Mouse (Mus musculus): ENCODE data around the gene 2510009E07Rik. TPM values are rescaled to one million over a fixed set of nuclear protein-coding genes. Genes with fewer than 3 reads are reported as not detected.

Gene 2510009E07Rik
- 21.7 and 22.0 TPM in 2 replicates for polyA plus RNA-seq (2015; fragmentation: Nextera tagmentation; extraction: Ambion mirVana)

DNA sequence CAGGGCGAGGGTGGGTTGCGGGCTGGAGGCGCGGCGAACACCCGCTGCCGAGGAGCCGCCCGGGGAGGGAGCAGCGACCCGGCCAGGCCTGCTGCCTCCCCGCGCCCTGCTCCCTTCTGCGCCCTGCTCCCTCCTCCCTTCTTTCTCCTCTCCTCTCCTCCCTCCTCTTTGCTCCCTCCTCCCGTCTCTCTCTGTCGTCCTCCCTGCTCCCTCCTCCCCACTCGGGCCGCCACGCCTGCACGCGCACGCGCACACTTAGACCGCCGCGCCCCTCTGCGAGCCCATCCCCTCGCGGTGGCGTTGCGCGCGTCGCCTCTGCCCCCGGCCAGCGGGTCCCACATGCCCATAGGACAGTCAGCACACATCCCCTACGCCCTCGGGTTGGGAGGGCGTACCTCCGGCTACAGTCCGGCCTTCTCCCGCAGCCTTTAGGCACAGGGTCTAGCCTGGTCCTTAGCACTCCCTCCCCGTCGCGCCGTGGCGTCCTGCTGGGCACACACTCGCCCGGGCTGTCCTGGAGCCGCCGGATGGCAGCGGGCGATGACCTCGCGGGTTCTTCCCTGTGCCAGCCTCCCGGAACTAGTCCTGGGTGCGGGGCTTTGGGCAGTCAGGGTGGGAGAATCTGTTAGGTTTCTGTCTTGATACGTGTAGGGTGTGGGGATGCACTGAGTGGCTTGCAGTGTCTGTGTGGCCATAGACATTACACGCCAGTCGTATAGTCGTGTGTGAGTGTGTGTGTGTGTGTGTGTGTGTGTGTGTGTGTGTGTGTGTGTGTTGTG, at the start of gene 2510009E07Rik:
TSS of gene 2510009E07Rik (minus strand) at position 203 of the 779 bp plus-strand sequence.
- H3K27ac ChIP-seq (ENCODE audit: low read length): peak within 1 kb of the TSS; percentile 88
- WGBS: 1% methylated on average over 45 of the region's 61 CpGs

DNA sequence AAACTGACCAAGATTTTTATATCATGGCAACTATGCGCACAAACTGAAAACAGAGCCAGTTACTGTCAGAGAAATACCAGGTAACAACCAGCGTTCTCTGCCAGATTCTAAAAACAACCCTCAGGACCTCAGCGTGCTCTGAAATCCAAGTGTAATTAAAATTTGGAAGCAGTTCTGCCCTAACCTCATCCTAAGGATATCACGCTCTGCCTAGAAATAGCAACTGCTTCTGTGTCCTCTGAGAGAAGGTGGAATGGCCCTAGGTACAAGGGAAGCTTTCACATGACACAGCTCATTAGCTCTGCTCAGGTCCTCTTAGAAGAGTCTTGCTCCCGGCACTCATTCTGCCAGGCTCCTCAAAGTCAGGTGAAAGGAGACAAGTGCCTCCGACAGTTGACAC, 48.9 kb upstream of the 2510009E07Rik start:
- no peaks in the 10 kb centered on the region for H3K4me1 ChIP-seq (replicated peaks; ENCODE audit: control insufficient read depth, insufficient read depth, low read length)
- H3K27ac ChIP-seq (ENCODE audit: low read length): no peak overlapping the region
- H3K9me3 ChIP-seq (ENCODE audit: control insufficient read depth, low read length): no peaks in the 10 kb centered on the region
- WGBS: 93% methylated on average over 6 of the region's 6 CpGs
- H3K27me3 ChIP-seq (ENCODE audit: control insufficient read depth, insufficient read depth, low read depth, low read length): no peaks in the 10 kb centered on the region
- no peak for ATAC-seq (ENCODE audit: low read depth)
- no peaks in the 10 kb centered on the region for H3K36me3 ChIP-seq (ENCODE audit: control insufficient read depth, insufficient read depth, low read length)
- no peak overlapping the region for H3K4me3 ChIP-seq (ENCODE audit: low read length)
- no peak overlapping the region for H3K9ac ChIP-seq (ENCODE audit: low read length)
- no peak overlapping the region for H3K4me2 ChIP-seq (ENCODE audit: low read depth, low read length)

More for the DNA sequence above, at the start of gene 2510009E07Rik:
- Histone ChIP-seq H3K4me1 (replicated peaks; ENCODE audit: control insufficient read depth, insufficient read depth, low read length) (peaks cover 14% of the 10 kb centered on the region), H3K27me3 (ENCODE audit: control insufficient read depth, insufficient read depth, low read depth, low read length) (peaks cover 2% of the 10 kb centered on the region; the same call in 1 of the 2 replicates), H3K4me3 (ENCODE audit: low read length) (peak within 1 kb of the TSS; percentile 92), H3K36me3 (ENCODE audit: control insufficient read depth, insufficient read depth, low read length) (no peaks in the 10 kb centered on the region), H3K9me3 (ENCODE audit: control insufficient read depth, low read length) (no peaks in the 10 kb centered on the region), H3K4me2 (ENCODE audit: low read depth, low read length) (peak within 1 kb of the TSS; percentile 98), H3K9ac (ENCODE audit: low read length) (peak within 1 kb of the TSS; percentile 91)
- peak; percentile 94 for ATAC-seq (ENCODE audit: low read depth)

DNA sequence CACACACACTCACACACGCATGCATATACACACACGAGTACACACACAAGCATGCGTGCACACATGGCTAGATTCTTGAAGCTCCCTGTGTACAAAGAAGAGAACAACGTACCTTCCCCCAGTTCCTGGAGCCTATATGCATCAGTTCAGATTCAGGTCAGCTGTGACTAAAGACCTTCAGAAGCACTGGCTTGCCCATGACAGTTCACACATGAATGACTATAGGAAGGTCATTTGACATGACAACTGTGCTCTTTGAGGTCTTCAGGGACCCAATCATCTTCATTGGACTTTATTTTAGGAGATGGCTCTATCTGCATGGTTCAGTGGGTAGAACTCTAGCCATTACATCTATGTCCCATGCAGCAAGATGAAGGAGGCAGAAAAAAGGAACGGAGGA, 48.4 kb upstream of the 2510009E07Rik start:
- WGBS: 90% methylated on average over 5 of the region's 5 CpGs
- H3K36me3 ChIP-seq (ENCODE audit: control insufficient read depth, insufficient read depth, low read length): no peaks in the 10 kb centered on the region
- no peak for ATAC-seq (ENCODE audit: low read depth)
- H3K9ac ChIP-seq (ENCODE audit: low read length): no peak overlapping the region
- H3K9me3 ChIP-seq (ENCODE audit: control insufficient read depth, low read length): no peaks in the 10 kb centered on the region
- H3K27me3 ChIP-seq (ENCODE audit: control insufficient read depth, insufficient read depth, low read depth, low read length): no peaks in the 10 kb centered on the region
- no peak overlapping the region for H3K4me2 ChIP-seq (ENCODE audit: low read depth, low read length)
- H3K4me3 ChIP-seq (ENCODE audit: low read length): no peak overlapping the region
- no peaks in the 10 kb centered on the region for H3K4me1 ChIP-seq (replicated peaks; ENCODE audit: control insufficient read depth, insufficient read depth, low read length)
- no peak overlapping the region for H3K27ac ChIP-seq (ENCODE audit: low read length)

DNA sequence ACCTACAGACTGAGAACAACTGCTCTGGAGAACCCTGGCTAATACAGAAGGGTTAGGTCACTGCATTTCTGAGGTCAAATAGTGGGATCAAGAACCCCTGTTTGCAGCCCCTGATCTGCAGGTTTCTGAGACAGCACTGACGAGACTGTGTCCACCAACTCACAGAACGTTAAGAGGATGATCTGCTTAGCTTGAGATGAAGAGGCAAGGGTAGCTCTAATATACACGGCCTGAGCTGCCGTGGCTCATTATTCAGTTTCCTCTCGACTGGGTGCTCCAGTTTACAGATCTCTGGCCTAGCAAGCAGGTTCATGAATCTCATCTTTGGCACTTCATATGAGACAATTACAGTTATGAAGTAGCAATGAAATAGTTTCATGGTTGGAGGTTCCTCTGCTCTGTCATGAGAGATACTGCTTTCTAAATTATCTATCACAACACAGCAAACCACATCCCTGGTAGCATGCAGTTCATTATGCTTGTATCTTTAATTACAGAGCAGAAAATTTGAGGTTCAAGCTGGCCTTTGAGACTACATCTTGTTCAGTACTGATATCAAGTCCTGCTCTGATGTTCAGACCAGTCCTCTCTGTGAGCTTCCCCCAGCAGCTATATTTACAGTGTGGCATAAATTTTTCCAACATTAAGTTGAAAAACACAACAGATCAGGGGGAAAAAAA, 47.9 kb upstream of the 2510009E07Rik start:
- H3K27ac ChIP-seq (ENCODE audit: low read length): no peak overlapping the region
- no peak overlapping the region for H3K9ac ChIP-seq (ENCODE audit: low read length)
- no peak for ATAC-seq (ENCODE audit: low read depth)
- H3K27me3 ChIP-seq (ENCODE audit: control insufficient read depth, insufficient read depth, low read depth, low read length): no peaks in the 10 kb centered on the region
- 70% methylated on average over 5 of the region's 5 CpGs for whole genome bisulfite sequencing
- no peaks in the 10 kb centered on the region for H3K4me1 ChIP-seq (replicated peaks; ENCODE audit: control insufficient read depth, insufficient read depth, low read length)
- H3K4me3 ChIP-seq (ENCODE audit: low read length): no peak overlapping the region
- H3K4me2 ChIP-seq (ENCODE audit: low read depth, low read length): no peak overlapping the region
- no peaks in the 10 kb centered on the region for H3K36me3 ChIP-seq (ENCODE audit: control insufficient read depth, insufficient read depth, low read length)
- H3K9me3 ChIP-seq (ENCODE audit: control insufficient read depth, low read length): no peaks in the 10 kb centered on the region

DNA sequence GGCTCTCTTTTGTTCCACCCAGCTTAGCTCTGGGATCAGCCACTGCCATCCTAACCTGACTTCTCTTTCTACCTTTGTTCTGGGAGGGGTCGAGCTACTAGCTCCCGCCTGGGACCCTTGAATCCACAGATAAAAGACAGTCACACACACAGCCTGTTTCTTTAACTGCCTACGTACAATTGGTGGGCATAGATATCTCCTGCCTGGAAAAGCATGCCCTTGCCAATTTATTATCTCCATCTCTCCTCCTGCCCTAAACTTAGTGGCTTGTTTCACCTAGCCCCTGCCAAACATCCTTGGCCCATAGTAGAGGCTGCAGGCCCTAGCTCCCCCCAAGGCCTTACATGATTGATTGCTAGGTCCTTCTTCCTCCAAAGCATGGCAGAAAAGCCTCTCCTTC, 47.1 kb upstream of the 2510009E07Rik start:
- Histone ChIP-seq H3K36me3 (ENCODE audit: control insufficient read depth, insufficient read depth, low read length) (no peaks in the 10 kb centered on the region), H3K4me3 (ENCODE audit: low read length) (no peak overlapping the region), H3K9ac (ENCODE audit: low read length) (no peak overlapping the region), H3K4me2 (ENCODE audit: low read depth, low read length) (no peak overlapping the region), H3K27ac (ENCODE audit: low read length) (no peak overlapping the region), H3K27me3 (ENCODE audit: control insufficient read depth, insufficient read depth, low read depth, low read length) (no peaks in the 10 kb centered on the region), H3K9me3 (ENCODE audit: control insufficient read depth, low read length) (no peaks in the 10 kb centered on the region), H3K4me1 (replicated peaks; ENCODE audit: control insufficient read depth, insufficient read depth, low read length) (no peaks in the 10 kb centered on the region)
- no peak for ATAC-seq (ENCODE audit: low read depth)
- WGBS: 65% methylated on average over 3 of the region's 3 CpGs

DNA sequence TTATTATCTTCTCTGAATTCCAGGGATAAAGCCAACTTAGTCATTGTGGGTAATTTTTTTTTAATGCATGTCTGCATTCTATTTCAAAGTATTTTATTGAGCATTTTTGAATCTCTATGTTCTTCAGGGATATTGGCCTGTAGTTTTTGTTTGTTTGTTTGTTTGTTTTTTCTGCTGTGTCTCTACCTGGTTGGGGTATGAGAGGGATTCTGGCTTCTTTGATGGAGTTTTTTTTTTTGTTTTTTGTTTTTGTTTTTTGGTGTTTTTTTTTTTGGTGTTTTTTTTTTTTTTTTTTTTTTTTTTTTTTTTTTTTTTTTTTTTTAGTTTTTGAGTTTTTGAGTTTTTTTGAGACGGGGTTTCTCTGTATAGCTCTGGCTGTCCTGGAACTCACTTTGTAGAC, 41.2 kb upstream of the 2510009E07Rik start:
- Histone ChIP-seq H3K9me3 (ENCODE audit: control insufficient read depth, low read length) (no peaks in the 10 kb centered on the region; the same call in 1 of the 2 replicates), H3K27me3 (ENCODE audit: control insufficient read depth, insufficient read depth, low read depth, low read length) (no peaks in the 10 kb centered on the region), H3K36me3 (ENCODE audit: control insufficient read depth, insufficient read depth, low read length) (no peaks in the 10 kb centered on the region), H3K4me3 (ENCODE audit: low read length) (no peak overlapping the region), H3K27ac (ENCODE audit: low read length) (no peak overlapping the region), H3K9ac (ENCODE audit: low read length) (no peak overlapping the region), H3K4me1 (replicated peaks; ENCODE audit: control insufficient read depth, insufficient read depth, low read length) (no peaks in the 10 kb centered on the region), H3K4me2 (ENCODE audit: low read depth, low read length) (no peak overlapping the region)
- ATAC-seq (ENCODE audit: low read depth): no peak
- WGBS: 78% methylated on average over 1 of the region's 1 CpGs

DNA sequence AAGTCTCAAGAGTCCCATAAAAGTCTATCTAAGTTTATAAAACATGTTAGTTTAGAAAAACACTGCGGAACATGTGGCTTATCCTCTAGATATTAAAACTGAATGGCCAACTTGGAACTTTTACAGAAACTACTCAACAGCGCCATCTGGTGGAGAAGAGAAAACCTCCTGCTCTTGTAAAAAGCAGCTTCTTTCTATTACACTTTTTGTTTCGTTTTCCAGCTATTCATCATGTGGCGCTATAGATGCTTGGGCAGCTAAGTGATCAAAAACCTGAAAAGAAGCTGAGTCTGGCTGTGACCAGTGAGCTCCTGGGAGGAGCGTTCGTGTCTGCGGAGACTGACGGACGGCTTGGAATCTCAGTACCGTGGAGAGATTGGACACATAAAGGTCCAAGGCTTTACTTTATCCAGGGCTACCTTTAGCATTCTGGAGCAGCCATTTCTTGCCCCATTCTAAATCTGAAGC, 33.5 kb upstream of the 2510009E07Rik start:
- Histone ChIP-seq H3K36me3 (ENCODE audit: control insufficient read depth, insufficient read depth, low read length) (no peaks in the 10 kb centered on the region), H3K4me2 (ENCODE audit: low read depth, low read length) (peak overlapping the region; percentile 48), H3K9me3 (ENCODE audit: control insufficient read depth, low read length) (no peaks in the 10 kb centered on the region), H3K4me3 (ENCODE audit: low read length) (peak overlapping the region; percentile 46), H3K27me3 (ENCODE audit: control insufficient read depth, insufficient read depth, low read depth, low read length) (no peaks in the 10 kb centered on the region), H3K9ac (ENCODE audit: low read length) (peak overlapping the region; percentile 27; the same call in 1 of the 2 replicates), H3K4me1 (replicated peaks; ENCODE audit: control insufficient read depth, insufficient read depth, low read length) (peaks cover 3% of the 10 kb centered on the region; the same call in 1 of the 2 replicates), H3K27ac (ENCODE audit: low read length) (no peak overlapping the region)
- 33% methylated on average over 10 of the region's 10 CpGs for WGBS
- peak; percentile 26; the same call in 1 of the 2 replicates for ATAC-seq (ENCODE audit: low read depth)

DNA sequence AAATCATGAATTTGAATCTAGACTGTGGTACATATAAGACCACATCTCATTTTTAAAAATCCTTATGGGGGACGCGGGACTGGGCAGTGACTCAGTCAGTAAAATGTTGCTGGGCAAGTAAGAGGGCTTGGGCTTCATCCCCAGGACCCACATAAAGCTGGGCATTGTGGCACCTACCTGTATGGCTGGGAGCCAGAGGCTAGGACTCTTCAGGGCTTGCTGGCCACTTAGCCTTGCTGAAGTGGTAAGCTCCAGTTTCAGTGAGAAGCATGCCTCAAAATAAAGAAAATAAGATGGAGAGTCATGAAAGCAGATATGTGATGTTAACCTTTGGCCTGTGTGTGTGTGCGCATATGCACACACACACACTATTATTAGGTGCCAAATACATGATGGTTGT, 33.0 kb upstream of the 2510009E07Rik start:
- ATAC-seq (ENCODE audit: low read depth): peak; percentile 20; the same call in 1 of the 2 replicates
- no peak overlapping the region for H3K4me2 ChIP-seq (ENCODE audit: low read depth, low read length)
- H3K9me3 ChIP-seq (ENCODE audit: control insufficient read depth, low read length): no peaks in the 10 kb centered on the region
- H3K36me3 ChIP-seq (ENCODE audit: control insufficient read depth, insufficient read depth, low read length): no peaks in the 10 kb centered on the region
- H3K4me3 ChIP-seq (ENCODE audit: low read length): no peak overlapping the region
- H3K9ac ChIP-seq (ENCODE audit: low read length): no peak overlapping the region
- H3K27me3 ChIP-seq (ENCODE audit: control insufficient read depth, insufficient read depth, low read depth, low read length): no peaks in the 10 kb centered on the region
- WGBS: 73% methylated on average over 3 of the region's 3 CpGs
- H3K27ac ChIP-seq (ENCODE audit: low read length): no peak overlapping the region
- H3K4me1 ChIP-seq (replicated peaks; ENCODE audit: control insufficient read depth, insufficient read depth, low read length): peaks cover 3% of the 10 kb centered on the region; the same call in 1 of the 2 replicates

DNA sequence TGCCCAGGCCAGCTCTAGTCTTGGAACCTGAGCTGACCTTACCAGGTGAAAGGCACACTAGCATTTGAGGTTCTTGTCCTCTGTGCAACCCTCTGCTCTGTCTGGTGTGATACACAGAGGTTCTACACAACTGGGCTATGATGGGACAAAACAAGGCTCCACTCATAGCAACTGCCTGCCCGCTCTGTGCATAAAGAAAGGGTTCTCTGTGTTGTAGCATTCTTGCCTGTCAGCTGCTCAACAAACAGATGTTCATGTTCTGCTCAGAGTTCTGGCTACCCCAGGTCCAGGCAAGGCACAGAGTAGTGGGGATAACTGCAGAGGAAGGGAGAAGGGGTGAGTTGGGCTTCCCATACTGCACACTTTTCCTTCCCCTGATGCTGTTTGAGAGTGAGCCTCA, 29.8 kb upstream of the 2510009E07Rik start:
- Histone ChIP-seq H3K36me3 (ENCODE audit: control insufficient read depth, insufficient read depth, low read length) (no peaks in the 10 kb centered on the region), H3K9ac (ENCODE audit: low read length) (no peak overlapping the region), H3K9me3 (ENCODE audit: control insufficient read depth, low read length) (no peaks in the 10 kb centered on the region), H3K4me3 (ENCODE audit: low read length) (no peak overlapping the region), H3K27ac (ENCODE audit: low read length) (no peak overlapping the region), H3K27me3 (ENCODE audit: control insufficient read depth, insufficient read depth, low read depth, low read length) (no peaks in the 10 kb centered on the region), H3K4me2 (ENCODE audit: low read depth, low read length) (no peak overlapping the region), H3K4me1 (replicated peaks; ENCODE audit: control insufficient read depth, insufficient read depth, low read length) (peaks cover 3% of the 10 kb centered on the region; the same call in 1 of the 2 replicates)
- ATAC-seq (ENCODE audit: low read depth): no peak
- 88% methylated on average over 1 of the region's 1 CpGs for WGBS
